Mouse (Mus musculus): ENCODE measurements around the gene Slc25a39.
A peak's percentile ranks its signal among the peaks of the same experiment; 100 is the strongest.
"Not testable (repeated sequence)": the region's sequence is repeated elsewhere in the genome, so short reads cannot be mapped to it uniquely, and the experiment has no call there.

Gene Slc25a39

DNA sequence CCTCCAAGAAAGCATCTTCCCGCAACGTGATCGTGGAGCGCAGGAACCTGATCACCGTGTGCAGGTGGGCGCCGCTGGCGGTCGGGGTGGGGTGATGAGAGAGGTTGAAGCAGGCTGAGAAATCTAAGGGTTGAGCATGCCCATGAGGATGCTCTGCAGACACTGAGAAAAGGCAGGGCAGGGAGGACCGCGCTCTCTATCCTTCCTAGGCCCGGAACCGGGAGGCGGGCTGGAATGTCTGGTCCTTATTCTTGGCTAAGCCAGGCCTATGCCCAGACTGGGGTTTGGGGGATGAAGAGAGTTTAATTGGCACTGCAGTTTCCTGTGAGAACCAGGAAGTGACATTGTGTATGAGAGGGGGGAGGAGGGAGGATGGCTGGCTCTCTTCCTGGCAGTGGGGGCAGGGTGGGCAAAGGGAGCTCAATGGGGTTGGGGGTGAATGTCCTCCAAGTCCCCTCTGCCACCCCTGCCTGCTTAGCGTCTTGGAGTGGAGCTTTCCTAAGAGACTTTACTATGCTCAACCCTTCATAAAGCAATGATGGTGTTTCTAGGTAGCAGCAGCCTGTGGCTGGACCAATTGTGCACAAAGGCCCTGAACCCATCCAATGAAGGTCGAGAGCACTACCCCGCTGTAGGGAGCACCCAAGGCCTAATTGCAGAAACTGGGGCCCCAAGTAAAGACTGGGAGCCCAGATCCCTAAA, 13.9 kb downstream of the Slc25a39 start:
- DNase-seq = peak in 1 of 2 experiments; percentile 21

DNA sequence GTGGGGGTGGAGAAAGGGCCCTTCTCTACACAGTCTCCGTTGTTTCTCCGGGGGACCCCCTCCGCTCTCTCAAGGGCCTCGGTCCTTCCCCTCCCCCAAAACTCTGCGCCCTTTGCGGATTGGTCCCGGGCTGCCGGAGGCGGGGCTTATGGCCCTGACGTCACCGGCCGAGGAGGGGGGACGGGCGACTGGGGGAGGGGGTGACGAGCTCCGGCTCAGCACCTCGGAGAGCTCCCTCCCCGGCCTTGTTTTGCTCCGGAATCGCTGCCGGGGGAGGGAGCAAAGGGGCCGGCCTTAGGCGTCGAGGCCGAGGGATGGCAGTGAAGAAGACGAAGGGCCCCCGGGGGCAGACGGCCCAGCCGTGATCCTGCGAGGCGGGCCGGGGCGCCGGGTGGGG, 14.5 kb downstream of the Slc25a39 start, which contains the start of gene Rundc3a:
Gene Rundc3a, plus strand, starts transcription at position 166 of the 397 bp plus-strand sequence.
- DNase-seq = peak; percentile 86 to 88

DNA sequence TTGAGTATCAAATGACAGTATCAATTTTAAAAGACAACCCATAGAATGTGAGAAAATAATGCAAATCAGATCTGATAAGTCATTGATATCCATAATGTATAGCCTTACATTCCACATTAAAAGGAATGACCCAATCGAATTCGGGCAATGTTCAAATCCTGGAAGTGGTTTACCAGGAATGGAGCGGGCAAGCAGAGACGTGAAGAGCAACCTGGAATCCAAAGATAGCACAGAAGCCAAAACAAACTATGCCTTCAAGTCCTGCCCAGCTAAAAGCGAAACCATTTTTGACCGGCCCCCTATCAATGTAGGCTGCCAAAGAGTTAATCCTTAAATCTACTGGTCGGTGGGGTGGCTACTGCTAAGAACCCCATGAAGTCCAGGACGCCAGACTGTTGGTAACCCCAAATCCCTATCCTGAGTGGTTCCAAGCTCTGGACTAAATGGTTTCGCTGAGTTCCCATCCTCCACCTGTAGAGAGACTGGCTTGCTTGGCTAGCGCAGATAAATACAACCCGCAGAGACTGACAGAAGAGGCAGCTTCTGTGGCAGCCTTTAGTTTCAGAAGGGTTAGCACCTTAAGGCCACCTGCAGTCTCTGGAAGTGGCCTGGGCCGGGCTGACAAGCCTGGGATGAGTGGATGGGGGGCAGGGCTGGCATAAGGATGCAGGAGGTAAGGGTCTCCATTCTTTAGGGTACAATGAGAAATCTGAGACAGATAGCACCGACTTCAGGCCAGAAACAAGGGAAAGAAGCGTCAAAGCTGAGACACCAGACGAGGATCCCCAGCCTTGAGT, 15.1 kb downstream of the Slc25a39 start:
- DNase-seq = no peak

DNA sequence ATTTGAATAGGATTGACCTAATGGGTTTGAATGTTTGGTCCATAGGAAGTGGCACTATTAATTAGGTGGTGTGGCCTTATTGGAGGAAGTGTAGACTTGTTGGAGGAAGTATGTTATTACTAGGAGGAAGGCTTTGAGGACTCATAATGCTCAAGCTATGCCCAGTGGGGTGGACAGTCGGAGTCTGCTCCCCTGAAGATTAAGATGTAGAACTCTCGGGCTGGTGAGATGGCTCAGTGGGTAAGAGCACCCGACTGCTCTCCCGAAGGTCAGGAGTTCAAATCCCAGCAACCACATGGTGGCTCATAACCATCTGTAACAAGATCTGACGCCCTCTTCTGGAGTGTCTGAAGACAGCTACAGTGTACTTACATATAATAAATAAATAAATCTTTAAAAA, 18.3 kb downstream of the Slc25a39 start:
- DNase-seq = not testable (repeated sequence)

DNA sequence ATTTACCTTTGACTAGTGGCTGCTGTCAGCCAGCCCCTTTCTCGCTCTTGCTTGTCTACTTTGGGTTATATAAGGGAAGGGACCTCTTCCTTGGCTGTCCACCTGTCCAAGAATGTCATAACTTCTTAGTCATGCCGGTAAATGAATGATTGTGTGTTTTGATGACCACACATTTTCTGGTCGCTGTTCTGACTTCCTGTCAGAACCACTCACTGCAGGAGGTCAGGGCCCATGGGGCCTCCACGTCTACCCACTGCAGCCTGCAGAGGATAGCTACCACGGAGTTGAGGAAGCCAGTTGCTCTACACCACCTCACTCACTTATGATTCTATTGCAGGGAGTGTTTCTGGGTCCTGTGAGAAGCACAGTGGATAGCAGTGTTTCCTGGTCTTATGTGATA, 21.6 kb downstream of the Slc25a39 start:
- DNase-seq = no peak

DNA sequence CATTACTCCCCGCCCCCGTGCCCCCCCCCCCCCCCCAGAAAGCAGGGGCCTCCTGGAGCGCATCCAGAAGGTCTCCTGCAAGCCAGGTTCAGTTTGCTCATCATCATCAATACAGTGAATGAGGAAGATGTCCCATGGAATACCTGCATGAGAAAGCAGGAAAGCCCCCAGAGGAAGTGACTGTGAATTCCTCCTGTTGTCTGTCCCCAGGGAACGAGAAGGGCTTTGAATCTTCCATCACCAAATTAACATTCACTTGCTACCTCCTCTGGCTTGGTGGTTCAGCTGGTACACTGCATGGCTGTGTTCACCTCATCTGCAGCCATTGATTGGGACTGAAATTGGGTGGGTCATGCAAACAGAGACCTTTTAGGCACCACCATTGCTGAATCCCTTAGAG, 22.7 kb downstream of the Slc25a39 start:
- DNase-seq = no peak

DNA sequence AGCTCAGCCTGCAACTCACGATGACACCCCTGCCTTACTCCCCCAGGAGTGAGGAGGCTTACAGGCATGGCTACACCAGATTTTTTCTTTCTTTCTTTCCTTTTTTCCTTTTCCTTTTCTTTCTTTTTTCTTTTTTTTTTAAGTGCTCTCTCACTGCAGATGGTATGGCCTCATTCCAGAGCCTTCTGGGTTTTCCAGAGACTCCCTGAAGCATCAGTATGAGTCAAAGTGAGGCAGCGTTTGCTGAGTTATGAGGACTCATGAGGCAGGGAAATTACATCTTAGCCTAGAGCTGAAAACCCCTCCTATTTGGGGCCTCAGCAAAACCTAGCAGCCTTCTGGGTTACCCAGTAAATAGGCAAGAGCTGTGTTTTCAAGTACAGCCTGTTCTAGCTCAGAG, 23.3 kb downstream of the Slc25a39 start:
- no peak for DNase-seq

DNA sequence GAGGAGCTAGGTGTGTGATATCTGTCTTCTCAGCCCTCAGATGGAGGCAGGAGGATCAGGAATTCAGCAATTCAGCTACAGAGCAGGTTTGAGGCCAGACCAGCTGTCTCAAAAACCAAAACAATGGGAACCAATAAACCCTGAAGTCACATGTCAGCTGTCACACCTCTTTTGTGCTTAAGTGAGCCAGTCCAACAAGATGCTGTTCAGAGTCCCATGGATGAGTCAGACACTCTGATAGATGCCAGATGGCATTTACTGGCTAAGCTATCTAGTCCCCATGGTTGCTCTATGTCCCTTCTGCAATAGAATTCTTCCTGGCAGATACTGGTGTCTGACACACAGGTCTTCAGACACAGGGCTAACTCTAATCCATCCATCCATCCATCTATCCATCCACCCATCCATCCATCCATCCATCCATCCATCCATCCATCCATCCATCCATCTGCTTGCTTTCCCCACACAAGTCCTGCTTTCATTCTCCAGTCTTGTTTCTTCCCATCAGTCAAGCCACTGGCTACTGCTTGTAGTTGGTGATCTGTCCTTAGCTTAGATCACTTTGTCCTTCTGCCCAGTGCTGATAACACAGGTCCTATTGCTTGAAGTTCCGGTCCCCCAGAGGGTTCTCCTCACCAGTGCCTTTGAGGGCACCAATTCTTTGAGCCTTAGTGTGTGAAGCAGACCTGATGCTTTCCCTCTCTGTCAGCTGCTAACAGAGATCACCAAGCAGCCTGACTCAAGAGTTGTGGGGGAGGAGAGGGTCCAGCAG, 24.2 kb downstream of the Slc25a39 start:
- no peak for DNase-seq

DNA sequence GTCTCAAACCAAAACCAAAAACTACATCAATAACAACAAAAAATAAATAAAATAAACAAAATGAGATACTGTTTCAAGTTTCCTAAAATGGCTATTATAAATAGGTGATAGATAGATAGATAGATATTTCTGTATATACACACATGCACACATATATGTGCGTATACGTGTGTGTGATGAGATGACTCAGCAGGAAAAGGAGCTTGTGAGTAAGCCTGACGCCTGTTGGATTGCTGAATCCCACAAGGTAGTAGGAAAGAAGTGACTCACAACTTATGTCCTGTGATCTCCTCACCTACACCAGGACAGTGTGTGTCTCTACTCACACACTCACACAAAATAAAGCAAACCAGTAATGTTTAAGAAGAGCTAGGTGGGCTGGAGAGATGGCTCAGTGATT, 25.0 kb downstream of the Slc25a39 start:
- DNase-seq = no peak

DNA sequence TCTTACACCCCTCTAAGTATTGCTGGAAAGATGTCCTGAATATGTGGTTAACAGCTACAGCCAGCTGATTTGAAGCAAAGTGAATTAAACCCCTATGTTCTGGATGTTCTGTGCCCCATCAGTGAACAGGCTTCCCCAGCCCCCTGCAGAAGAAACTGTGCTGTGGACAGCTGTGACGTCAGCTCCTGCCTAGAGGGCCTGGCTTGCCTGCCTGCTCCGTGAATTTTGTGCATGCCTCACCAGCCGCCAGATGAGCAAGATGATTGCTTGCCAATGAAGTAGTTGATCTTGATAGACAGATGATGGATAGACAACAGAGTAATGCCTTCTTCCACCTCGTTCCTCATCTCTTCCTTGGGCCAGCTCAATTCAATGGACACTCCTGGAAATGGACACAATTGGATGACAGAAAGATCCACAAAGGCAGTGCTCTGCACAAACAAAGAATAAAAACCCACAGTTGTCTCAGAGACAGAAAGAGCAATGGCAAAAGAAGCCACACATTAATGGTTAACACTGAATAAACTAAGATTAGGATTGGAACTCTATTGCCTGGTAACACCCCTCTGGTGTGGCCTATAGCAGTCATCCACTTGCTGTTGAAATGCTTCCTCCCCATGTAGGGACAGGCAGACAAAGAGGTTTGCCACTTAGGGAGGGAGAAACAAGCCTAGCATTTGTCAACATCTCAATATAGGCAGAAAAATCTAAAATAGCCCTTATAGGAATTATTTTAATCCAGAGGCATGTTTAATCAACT, 26.2 kb downstream of the Slc25a39 start:
- no peak for DNase-seq

DNA sequence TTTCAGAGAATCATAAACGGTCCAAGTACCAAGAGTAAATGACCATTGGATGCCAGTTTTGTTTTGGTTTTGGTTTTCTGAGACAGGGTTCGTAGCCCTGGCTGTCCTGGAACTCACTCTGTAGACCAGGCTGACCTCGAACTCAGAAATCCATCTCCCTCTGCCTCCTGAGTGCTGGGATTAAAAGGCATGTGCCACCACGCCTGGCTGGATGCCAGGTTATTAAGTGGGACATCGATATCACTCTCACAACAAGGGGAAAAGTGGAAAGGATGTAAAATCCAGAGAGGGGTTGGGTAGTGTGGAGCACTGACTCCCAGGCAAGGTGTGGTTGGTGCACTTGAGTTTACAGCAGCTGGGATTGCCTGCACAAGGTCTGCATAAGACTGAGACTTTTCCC, 27.7 kb downstream of the Slc25a39 start:
- no peak for DNase-seq

DNA sequence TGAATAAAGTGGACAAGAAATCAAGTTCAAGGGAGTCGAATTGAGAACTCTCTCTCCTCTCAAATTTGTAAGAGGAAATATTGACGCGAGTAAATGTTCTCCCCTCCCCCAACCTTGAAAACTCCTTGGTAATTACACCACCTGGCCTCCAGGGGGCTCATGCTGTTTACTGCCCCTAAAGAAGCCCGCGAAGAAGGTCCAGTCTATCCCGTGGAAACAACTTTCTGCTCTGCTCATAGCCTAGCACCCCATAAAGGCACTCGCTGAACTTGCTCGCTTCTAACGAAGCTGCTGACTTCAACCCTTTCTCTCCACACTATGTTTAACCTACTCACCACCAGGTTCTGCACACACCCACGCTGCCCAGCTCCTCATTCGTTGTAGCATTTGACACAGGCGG, 30.6 kb downstream of the Slc25a39 start:
- no peak for DNase-seq

DNA sequence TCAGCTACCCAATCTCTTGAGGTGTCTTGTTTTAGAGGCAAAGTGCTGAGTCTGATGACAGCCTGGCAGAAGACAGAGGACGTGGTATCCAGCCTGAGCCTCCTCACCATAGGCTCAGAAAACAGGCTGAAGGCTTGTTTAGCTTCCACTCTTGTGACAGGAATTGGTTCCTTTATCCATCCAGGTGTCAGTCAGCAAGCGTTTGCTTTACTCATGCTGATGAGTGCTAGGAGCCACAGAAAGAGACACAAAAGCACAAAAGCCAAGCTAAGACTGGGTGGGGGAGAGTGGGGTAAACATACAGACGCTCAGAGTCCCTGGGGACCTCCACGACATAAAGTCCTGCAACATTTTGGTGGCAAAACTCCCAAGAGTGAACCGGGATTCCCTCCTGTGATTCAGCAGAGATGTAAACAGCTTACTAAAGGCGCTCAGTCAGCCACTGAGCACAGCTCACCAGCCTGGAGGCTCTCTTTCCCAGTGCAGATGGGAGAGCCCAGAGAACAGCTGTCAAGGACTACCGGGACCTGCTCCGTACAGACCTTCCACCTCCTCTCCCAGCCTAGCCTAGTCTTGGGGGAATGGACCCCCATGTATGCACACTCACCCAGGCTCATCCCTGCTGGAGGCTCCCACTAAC, 31.4 kb downstream of the Slc25a39 start:
- DNase-seq = no peak

DNA sequence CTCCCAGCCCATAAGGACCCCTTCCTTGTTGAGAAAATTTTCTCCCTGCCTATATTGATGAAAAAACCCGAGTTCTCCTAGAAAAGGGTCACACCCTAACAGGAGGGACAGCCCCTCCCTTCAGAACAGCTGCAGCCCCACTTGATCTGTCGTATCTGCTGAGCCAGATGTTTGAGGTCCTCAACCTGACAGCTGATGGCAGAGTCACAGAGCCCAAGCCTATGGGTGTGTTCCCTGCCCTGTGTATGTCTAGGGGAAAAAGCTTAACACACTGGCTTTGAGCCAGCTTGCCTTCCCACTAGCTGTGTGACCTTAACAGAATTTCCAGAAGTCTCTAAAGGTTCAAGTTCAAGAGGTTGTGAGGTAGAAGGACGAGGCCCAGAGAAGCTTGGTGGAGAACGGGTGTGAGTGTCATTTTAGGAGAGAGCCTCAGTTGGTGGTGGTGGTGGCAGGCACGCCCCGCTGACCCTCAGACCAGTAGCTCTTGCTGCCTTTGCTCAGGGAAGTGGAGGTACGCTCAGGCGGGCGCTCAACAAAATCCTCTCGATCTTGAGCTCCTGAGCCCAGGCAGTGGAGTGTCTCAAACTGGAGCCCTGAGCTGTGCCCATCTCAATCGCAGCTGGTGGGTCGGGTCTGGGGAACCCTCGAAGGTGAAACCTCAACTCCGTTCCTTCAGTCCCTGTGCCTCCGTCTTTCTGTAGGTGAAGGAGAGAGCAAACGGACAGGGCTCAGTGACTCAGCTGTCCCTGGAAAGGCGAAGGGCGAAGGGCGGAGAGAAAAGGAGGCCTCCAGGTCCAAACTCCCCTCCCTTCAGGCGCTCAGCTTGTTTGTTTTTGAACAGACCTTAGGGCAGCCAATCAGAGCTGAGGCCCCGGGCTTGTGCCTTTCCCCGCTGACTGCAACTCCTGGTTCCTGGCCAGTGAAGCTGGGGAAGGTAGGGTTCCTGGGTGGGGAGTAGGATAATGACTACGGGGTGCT, 32.3 kb downstream of the Slc25a39 start:
- no peak for DNase-seq

DNA sequence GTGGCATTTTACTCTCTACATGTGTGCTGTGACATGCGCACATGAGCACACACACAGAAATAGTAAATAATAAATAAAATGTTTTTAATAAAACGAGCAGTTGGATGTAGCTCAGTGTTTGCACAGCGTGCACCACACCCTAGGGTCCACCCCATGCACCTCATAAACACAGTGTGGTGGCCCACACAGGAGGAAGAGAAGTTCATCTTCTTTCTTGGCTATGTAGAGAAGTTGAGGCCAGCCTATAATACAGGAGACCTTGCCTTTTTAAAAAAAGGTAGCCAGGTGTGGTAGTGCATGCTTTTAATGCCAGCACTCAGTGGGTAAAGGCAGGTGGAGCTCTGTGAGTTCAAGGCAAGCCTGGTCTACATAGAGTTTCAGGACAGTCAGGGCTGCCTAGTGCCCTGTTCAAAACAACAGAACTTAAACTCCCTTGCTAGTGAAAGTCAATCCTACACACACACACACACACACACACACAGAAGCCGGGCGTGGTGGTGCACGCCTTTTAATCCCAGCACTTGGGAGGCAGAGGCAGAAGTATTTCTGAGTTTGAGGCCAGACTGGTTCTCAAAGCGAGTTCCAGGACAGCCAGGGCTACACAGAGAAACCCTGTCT, 33.5 kb downstream of the Slc25a39 start:
- DNase-seq = no peak

DNA sequence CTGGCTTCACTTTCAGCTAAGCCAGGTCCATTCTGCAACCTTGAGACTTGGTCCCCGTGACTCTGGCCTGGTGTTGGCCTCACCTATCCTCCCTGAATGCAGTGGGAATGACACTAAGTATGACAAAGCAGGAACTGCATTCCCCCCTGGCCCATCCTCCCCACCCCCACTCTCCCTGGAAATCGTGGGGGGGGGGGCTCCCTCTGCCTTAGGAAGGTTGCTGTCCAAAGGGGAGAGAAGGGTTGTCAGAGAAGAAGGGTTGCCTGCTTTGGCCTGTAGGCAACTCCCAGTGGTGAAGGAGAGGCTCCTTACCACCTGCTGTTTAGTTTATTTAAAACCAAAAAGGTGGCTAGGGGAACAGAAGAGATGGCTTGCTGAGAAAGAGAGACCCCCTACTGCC, 34.1 kb downstream of the Slc25a39 start:
- DNase-seq = no peak

DNA sequence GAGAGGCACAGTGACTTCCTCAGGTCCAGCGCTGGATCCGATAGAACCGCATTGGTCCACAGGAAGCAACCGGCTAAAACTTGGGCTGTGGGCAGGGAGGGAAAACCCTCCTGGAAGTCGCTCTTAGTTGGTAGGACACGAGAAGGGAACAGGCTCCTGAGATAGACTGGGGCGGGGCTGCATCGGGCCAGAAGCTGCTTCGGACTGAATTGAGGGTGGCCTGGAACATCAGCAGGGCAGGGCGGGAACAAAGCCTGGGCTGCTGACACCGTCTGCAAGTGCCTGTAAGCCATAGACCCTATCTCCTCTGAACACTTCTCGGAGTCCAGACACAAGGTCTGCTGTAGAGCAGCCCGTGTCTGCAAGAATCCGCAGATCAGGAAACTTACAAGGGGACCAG, 34.8 kb downstream of the Slc25a39 start:
- DNase-seq = no peak

DNA sequence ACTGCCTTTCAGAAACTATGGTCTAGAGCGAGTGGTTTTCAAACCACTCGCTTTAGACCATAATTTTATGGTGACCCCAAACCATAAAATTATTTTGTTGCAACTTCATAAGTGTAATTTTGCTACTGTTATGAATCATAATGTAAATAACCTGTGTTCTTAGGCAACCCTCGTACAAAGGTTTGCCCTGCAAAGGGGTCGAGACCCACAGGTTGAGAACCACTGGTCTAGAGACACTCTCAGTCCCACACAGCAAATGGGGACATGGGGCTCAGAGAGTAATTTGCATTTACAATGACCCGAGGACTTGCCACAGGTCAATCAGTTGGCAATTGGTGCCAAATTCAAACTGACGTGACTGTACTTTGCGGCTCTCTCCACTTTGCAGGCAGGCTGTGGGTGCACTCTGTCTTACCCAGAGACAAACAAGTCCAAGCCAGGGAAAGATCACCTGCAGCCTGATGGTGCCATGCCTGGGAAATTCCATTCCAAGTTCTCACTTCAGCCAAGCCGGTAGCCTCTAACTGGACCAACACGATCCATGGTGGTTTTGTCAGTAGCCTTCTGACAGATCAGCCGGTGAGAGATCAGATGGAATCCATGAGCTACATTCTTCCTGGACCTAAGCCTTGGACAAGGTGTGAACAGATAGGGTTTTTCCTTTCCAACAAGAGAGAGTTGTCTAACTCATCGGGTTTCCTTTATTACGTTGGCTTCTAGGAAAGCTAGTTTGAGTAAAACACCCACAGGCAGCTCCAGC, 35.6 kb downstream of the Slc25a39 start:
- no peak for DNase-seq

DNA sequence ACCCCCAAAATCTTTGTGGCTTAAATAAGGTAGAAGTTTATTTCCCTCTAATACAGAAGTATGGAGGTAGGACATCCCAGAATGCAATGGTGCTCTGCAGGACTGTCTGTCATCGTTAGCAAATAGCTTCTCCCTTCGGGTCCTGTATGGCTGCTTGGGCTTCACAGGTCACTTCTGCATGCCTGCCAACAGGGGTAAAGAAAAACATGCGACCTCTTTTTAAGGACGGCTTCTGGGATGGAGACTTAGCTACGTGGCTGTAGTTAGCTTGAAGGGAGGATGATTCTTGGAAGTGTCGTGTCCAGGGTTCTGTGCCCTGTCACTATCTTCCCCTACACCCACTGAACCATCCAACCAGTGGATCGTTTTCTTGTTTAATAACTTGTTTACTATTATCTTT, 37.5 kb downstream of the Slc25a39 start:
- DNase-seq = no peak

DNA sequence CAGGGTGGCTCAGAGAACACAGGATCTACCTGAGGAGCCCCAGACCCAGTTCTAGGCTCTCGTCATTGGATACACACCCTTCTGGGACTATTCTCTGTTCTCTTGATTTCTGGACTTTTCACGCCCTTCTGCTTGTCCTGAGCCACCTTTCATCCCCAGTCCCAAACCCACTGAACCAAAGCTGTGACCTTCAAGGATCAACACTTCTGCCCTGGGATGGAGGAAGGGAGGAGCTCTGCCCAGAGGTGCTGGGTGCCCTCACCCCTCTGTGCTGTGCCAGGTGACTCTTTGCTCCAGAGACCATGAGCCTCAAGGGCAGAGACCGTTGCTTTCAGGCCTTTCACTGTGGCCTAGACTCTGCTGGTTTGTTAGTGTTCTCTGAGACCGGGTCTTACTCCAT, 38.5 kb downstream of the Slc25a39 start:
- DNase-seq = no peak
